Mouse (Mus musculus) neural tube, embryonic 13.5 days (tissue): Measurements from ENCODE around the gene Rtbdn. TPM values are rescaled to one million over a fixed set of nuclear protein-coding genes. Genes with fewer than 3 reads are reported as not detected.

ENCODE experiments used
- ATAC-seq: fragments of 200-750 bp; cut with Nextera tagmentation; 2 replicates; pipeline ENCODE4 v1.8.0; 2017; ENCODE audit warnings: low read depth, mild to moderate bottlenecking, moderate TSS enrichment, moderate library complexity
- H3K27ac ChIP-seq: fragments of 300-500 bp; sonication (generic); replicated peaks from 2 replicates; pipeline ENCODE4 v1.5.1; 2015; ENCODE audit warnings: moderate library complexity, mild to moderate bottlenecking, inconsistent platforms
- H3K27me3 ChIP-seq: fragments of 300-500 bp; sonication (generic); 2 replicates; pipeline ENCODE4 v1.6.1; 2015; ENCODE audit warnings: mild to moderate bottlenecking, inconsistent platforms
- H3K36me3 ChIP-seq: fragments of 300-500 bp; sonication (generic); 2 replicates; pipeline ENCODE4 v1.6.1; 2015; ENCODE audit warnings: mild to moderate bottlenecking, inconsistent platforms
- H3K4me1 ChIP-seq: fragments of 300-500 bp; sonication (generic); replicated peaks from 2 replicates; pipeline ENCODE4 v1.6.1; 2015; ENCODE audit warnings: inconsistent platforms
- H3K4me2 ChIP-seq: fragments of 300-500 bp; sonication (generic); 2 replicates; pipeline ENCODE4 v1.6.1; 2015; ENCODE audit warnings: inconsistent platforms, mild to moderate bottlenecking, moderate library complexity
- H3K4me3 ChIP-seq: fragments of 300-500 bp; sonication (generic); 2 replicates; pipeline ENCODE4 v1.5.1; 2015; ENCODE audit warnings: mild to moderate bottlenecking, inconsistent platforms
- H3K9ac ChIP-seq: fragments of 300-500 bp; sonication (generic); 2 replicates; pipeline ENCODE4 v1.6.1; 2015; ENCODE audit warnings: moderate library complexity, mild to moderate bottlenecking, inconsistent platforms
- H3K9me3 ChIP-seq: fragments of 300-500 bp; sonication (generic); 2 replicates; pipeline ENCODE4 v1.6.1; 2016; ENCODE audit warnings: inconsistent platforms
- WGBS: fragments of 180-500 bp; shearing (Covaris S2); methylation state at CpG from one replicate; pipeline ENCODE4 v1.1.7; 2015; 5-methylcytosine and 5-hydroxymethylcytosine counted together
- polyA plus RNA-seq: library from polyadenylated mRNA; unstranded; fragments of >200 nt; fragmentation: Nextera tagmentation; extraction: Ambion mirVana; gene quantifications from 2 replicates; pipeline ENCODE4 v1.2.1, GENCODE M21; 2015

The Rtbdn gene
- polyA plus RNA-seq, 1 experiment from 2014 or later, result 1.6 TPM

DNA sequence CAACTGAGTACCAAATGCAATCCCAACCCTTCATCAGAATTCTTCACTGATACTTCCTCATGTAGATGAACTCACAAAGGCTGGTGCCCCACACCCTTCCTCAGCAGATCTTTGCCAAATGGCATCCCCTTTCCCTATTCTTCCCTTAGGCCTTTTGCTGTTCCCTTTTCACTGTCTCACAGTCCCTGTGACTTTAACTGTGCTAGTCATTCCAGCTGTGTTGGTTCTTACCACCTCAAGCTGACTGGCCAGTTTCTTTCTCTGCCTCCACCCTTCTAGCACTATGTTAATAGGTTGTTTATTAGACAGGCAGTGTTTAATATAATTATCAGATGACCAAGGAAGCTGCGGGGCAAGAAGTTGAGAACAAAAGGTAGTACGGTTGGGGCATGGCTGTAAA, 21.9 kb downstream of the Rtbdn start:
- H3K4me3 ChIP-seq, result peak overlapping the region; percentile 87
- ATAC-seq, result no peak
- H3K9ac ChIP-seq, result peak overlapping the region; percentile 99
- peak overlapping the region; percentile 98 for H3K4me2 ChIP-seq
- H3K27ac ChIP-seq, result peak overlapping the region; percentile 87
- WGBS, result 12% methylated on average over 2 of the region's 2 CpGs
- H3K36me3 ChIP-seq, result peaks cover 28% of the 10 kb centered on the region
- H3K9me3 ChIP-seq, result no peaks in the 10 kb centered on the region
- H3K4me1 ChIP-seq, result peaks cover 58% of the 10 kb centered on the region
- no peaks in the 10 kb centered on the region for H3K27me3 ChIP-seq

DNA sequence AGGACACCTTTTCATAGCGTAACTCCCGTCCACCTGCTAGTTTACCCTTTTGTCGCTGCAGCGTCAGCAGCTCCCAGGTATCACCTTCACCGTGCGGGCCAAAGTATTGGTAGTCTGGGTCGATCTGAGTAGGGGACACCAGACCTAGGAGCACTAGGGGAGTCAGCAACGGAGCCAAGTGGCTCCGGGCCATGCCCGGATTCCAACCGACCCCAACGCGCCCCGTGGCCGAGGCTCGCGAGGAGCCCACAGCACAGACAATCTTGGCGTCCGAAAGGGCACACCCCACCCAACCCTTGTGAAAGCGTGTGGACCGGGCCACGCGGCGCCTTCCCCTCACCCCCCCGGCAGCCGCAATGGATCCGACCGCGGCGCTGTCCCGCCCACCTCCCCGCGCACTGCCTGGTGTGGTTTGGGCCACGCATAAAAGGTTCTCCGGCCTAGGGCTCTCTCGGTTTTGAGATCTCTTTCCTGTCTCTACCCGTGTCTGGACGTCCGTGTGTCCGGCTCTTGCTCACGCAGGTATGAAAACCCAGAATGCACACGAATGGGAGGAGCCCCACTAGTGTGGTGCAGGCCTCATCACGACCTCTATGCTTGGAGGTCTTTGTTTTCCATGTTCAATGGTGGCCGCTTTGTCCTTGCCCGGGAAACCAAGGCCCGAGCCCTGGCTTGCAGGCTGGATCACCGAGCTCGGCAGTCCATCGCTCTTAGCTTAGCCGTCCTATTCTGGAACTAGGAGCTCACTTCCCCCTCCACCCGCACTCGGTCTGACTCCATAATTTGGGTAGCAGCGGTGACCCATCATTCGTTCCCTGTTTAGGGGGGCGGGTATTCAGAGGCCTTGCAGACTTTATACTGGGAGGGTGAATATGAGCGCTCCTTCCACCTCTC, 22.7 kb downstream of the Rtbdn start, which contains the start of the genes Gm49661, Prdx2 and Rnaseh2a:
Gm49661 (minus strand) TSS at position 193 of the 894 bp plus-strand sequence.
Prdx2 (plus strand) TSS at position 347 of the 894 bp plus-strand sequence.
Rnaseh2a (minus strand) TSS at position 527 of the 894 bp plus-strand sequence.
- peak within 1 kb of the TSS; percentile 87 for H3K4me3 ChIP-seq
- H3K27me3 ChIP-seq, result no peaks in the 10 kb centered on the region
- no peaks in the 10 kb centered on the region for H3K9me3 ChIP-seq
- under 1% methylated on average over 56 of the region's 56 CpGs for WGBS
- H3K4me1 ChIP-seq, result peaks cover 60% of the 10 kb centered on the region
- H3K4me2 ChIP-seq, result peak within 1 kb of the TSS; percentile 98
- peak within 1 kb of the TSS; percentile 87 for H3K27ac ChIP-seq
- peaks cover 35% of the 10 kb centered on the region for H3K36me3 ChIP-seq
- H3K9ac ChIP-seq, result peak within 1 kb of the TSS; percentile 99
- peak; percentile 66 for ATAC-seq

DNA sequence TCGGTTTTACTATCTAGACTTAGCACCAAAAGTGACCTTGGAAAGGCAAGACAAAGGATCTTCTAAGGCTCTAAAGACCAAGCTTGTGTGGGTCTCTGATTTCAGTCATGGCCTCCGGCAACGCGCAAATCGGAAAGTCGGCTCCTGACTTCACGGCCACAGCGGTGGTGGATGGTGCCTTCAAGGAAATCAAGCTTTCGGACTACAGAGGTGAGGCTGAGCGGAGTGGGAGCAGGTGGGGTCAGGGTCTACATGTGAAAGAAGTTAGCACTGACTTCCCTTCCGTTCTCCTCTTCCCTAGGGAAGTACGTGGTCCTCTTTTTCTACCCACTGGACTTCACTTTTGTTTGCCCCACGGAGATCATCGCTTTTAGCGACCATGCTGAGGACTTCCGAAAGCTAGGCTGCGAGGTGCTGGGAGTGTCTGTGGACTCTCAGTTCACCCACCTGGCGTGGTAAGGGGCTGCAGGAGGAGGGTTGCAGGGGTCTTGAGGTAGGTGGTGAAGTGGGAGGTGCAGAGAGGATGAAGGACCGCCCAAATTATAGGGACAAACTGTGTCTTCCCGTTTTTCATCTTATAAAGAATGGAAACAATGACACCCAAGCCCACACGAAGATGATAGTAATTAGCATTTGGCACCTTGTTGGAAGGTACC, 23.5 kb downstream of the Rtbdn start:
- Histone ChIP-seq H3K4me2 (peak overlapping the region; percentile 98), H3K27ac (peak overlapping the region; percentile 87), H3K27me3 (no peaks in the 10 kb centered on the region), H3K4me3 (peak overlapping the region; percentile 87), H3K9ac (peak overlapping the region; percentile 99), H3K36me3 (peaks cover 43% of the 10 kb centered on the region), H3K4me1 (peaks cover 62% of the 10 kb centered on the region), H3K9me3 (no peaks in the 10 kb centered on the region)
- WGBS, result 9% methylated on average over 21 of the region's 21 CpGs
- no peak for ATAC-seq

DNA sequence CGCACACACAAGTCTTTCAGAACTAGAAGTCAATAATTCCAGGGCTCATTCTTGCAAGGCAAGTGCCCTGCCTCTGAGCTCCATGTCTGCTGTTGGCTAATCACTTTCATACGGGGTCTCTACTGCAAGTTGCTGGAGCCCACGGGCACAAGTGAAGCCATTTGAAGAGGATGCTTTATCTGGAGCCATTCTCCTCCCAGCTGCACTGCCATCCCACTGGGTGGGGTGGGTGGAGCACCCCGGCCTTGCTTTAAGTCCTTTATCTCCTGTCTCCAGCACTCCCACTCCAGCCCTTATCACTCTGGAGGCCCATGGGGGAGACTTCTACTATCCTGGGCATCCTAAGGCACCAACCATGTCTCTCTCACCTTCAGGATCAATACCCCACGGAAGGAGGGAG, 24.1 kb downstream of the Rtbdn start:
- Histone ChIP-seq H3K4me2 (peak overlapping the region; percentile 98), H3K27ac (peak overlapping the region; percentile 87), H3K4me3 (peak overlapping the region; percentile 87), H3K9me3 (no peaks in the 10 kb centered on the region), H3K36me3 (peaks cover 44% of the 10 kb centered on the region), H3K4me1 (peaks cover 63% of the 10 kb centered on the region), H3K27me3 (no peaks in the 10 kb centered on the region), H3K9ac (peak overlapping the region; percentile 99)
- WGBS, result 68% methylated on average over 5 of the region's 5 CpGs
- ATAC-seq, result no peak

DNA sequence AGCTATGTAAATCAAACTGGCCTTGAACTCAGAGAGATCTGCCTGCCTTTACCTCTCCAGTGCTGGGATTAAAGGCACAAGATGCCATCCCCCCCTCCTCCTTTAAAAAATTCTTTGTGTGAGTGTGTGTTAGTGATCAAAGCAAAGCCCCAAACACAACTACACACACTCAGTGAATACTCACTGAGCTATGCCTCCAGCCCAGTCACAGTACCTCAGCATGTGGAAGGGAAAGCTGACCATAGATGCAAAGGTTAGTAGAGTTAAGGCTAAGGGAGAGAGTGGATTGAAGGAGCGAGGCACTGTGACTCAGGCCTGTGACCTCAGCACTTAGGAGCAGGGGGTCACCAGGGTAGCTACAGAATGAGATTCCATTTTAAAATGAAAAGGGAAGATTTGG, 26.3 kb downstream of the Rtbdn start:
- ATAC-seq, result no peak
- Histone ChIP-seq H3K27ac (no peak overlapping the region), H3K9ac (no peak overlapping the region), H3K36me3 (peaks cover 44% of the 10 kb centered on the region), H3K27me3 (peaks cover 12% of the 10 kb centered on the region), H3K4me2 (no peak overlapping the region), H3K4me1 (peaks cover 69% of the 10 kb centered on the region), H3K9me3 (no peaks in the 10 kb centered on the region), H3K4me3 (no peak overlapping the region)
- WGBS, result 96% methylated on average over 1 of the region's 1 CpGs

DNA sequence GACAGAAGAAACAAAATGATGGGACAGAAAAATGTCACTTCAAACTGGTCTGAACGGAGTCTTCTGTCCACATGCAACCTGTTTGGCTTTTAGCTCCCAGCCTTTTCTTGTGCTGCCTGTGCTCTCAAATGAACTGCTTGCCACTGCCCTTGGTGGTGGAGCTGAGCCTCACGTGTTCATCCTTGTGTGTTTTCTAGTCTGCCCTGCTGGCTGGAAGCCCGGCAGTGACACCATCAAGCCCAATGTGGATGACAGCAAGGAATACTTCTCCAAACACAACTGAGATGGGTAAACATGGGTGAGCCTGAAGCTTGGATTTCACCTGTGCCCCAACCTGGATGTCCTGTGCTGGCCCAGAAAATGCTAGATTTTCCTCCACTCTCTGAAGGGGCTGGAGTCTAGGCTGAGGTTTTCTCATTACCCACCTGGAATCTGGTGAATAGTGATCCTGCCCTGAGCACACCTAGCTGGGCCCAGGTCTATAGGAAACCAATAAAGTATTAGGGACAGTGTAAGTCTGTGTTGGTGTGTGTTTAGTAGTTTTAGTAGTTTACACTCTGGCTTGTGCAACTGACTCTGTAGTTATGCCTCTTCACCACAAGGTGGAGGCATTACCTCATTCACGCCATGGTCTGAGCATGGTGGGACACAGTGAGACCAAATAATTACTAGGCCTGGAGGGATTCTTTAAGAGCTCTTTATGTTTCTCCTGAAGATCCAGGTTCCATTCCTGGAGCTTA, 27.2 kb downstream of the Rtbdn start:
- Histone ChIP-seq H3K4me1 (peaks cover 69% of the 10 kb centered on the region), H3K9me3 (no peaks in the 10 kb centered on the region)

DNA sequence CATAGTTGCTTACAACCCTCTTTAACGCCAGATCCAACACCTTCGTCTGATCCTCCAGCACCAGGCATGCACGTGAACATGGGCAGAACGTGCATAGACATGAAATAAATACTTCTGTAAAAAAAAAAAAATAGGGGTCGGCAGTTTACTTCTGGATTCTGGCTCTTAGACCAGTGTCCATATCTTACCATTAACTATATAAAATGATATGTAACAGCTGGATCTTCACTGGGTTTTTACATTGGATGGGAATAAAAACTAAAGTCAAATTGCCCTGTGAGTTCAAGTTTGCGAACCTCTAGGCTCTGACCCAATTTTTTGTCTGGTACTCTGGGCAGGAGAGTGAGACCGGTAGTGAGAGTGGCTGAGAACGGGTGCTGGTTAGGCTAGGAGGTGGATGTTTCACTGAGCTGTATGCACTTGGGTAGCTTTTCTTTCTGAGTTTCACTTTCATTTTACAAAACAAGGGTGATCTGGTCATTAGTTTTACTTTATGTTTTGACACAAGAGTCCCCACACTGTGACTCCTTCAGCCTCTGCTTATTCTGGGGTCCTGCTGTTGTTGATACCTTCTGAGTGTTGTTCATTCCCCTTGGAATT, 27.9 kb downstream of the Rtbdn start:
- no peaks in the 10 kb centered on the region for H3K9me3 ChIP-seq
- no peak overlapping the region for H3K4me2 ChIP-seq
- H3K27ac ChIP-seq, result no peak overlapping the region
- no peak for ATAC-seq
- WGBS, result 81% methylated on average over 8 of the region's 8 CpGs
- H3K9ac ChIP-seq, result 0 out of 2 replicates have a peak overlapping the region, but pooled peaks have one; percentile 9
- H3K27me3 ChIP-seq, result peaks cover 22% of the 10 kb centered on the region
- H3K4me1 ChIP-seq, result peaks cover 75% of the 10 kb centered on the region
- H3K36me3 ChIP-seq, result peaks cover 44% of the 10 kb centered on the region
- H3K4me3 ChIP-seq, result no peak overlapping the region

More for the DNA sequence above, 27.2 kb downstream of the Rtbdn start:
- Histone ChIP-seq H3K36me3 (peaks cover 44% of the 10 kb centered on the region), H3K4me3 (no peak overlapping the region; the same call in 1 of the 2 replicates), H3K27ac (no peak overlapping the region), H3K27me3 (peaks cover 15% of the 10 kb centered on the region), H3K9ac (no peak overlapping the region), H3K4me2 (no peak overlapping the region)
- WGBS, result 62% methylated on average over 4 of the region's 4 CpGs
- no peak for ATAC-seq

DNA sequence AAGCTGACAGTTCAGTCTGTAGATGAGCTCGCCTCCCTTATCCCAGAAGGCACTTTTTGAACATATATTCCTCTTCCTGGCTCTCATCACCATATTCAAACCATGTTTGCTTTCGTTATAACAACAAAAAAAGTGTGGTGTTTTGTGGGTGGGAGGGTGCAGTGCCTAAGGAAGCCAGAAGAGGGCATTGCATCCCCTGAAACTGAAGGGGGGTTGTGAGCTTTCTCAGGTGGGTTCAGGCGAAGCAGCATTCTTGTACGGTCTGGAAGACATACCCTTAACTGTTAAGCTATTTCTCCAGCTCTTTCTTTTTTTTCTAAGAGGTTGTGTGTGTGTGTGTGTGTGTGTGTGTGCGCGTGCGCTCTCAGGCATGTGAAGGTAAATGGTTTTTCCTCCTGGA, 28.6 kb downstream of the Rtbdn start:
- H3K4me1 ChIP-seq, result peaks cover 81% of the 10 kb centered on the region
- ATAC-seq, result no peak
- H3K4me2 ChIP-seq, result peak overlapping the region; percentile 98
- peaks cover 44% of the 10 kb centered on the region for H3K36me3 ChIP-seq
- H3K9ac ChIP-seq, result peak overlapping the region; percentile 61; the same call in 1 of the 2 replicates
- H3K27me3 ChIP-seq, result peaks cover 26% of the 10 kb centered on the region
- H3K9me3 ChIP-seq, result no peaks in the 10 kb centered on the region
- H3K27ac ChIP-seq, result peak overlapping the region; percentile 73
- peak overlapping the region; percentile 53; the same call in 1 of the 2 replicates for H3K4me3 ChIP-seq
- WGBS, result 29% methylated on average over 7 of the region's 7 CpGs

DNA sequence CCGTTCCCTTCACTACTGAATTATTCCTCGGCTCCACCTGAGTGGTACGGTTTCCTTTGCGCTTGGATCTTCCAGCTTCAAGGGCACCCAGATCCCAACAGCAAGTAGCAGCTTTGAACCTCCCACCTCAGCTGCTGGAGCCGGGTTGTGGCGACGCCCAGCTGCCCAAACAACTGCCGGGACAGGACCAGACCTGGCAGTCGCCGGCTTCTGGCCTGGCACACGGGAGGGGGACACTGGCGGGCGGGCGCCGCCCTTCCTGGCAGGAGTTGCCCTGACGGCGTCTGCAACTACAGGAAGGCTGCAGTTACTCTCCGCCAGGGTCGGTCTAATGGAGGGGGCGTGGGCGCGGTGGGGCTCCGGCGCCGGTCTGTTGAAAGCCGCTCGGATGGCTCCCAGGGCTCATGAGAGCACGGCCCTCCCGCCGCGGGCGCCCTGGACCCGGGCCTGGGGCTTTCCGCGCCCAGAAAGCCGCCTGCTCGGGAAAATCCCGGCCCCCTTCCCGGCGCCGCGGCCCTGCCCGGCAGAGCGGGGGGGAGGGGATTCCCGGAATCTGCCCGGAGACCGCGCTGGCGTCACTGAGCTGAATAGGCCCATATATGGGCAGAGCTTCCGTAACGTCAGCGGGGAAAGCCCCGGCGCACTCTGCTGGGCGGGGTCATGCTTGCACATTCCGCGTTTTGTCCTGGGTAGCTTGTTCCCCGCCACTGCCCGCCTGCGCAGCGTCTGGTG, 29.4 kb downstream of the Rtbdn start:
- H3K9ac ChIP-seq, result peak overlapping the region; percentile 75
- WGBS, result 1% methylated on average over 60 of the region's 61 CpGs
- peaks cover 33% of the 10 kb centered on the region for H3K27me3 ChIP-seq
- peak overlapping the region; percentile 53 for H3K4me3 ChIP-seq
- peak; percentile 72 for ATAC-seq
- peak overlapping the region; percentile 73 for H3K27ac ChIP-seq
- H3K9me3 ChIP-seq, result no peaks in the 10 kb centered on the region
- H3K36me3 ChIP-seq, result peaks cover 40% of the 10 kb centered on the region
- H3K4me1 ChIP-seq, result peaks cover 81% of the 10 kb centered on the region
- H3K4me2 ChIP-seq, result peak overlapping the region; percentile 98

DNA sequence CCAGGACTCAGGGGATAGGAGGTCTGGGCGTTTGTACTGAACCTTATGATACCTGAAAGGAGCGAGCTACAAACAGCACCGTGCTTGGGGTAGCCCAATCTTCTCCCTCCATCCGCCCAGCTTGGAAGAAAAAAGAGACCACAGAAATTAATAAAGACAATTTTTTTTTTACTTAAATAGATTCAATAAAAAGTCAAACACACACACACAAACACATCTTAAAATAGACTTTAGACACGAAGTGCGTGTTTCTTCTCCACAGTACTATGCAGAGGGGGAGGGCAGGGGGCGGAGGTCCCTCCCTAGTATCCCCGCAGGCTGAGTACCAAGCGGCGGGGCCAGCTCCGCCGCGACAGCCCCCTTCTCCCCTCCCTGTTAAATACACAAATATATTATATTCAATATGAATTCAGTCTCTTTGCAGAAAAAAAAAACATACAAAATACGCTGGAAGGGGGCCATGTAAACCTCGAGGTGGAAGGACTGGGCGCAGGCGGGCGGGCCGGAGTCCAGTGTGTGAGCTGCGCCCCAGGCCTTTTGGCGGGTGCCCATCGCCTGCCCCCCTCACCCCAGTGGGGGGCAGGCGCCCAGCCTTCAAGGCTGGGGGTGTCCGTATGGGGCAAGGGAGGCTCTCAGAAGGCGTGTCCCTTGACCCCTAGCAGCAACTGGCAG, 30.1 kb downstream of the Rtbdn start:
- 0 out of 2 replicates have a peak overlapping the region, but pooled peaks have one; percentile 40 for H3K27ac ChIP-seq
- WGBS, result 1% methylated on average over 25 of the region's 25 CpGs
- no peak for ATAC-seq
- H3K4me3 ChIP-seq, result peak overlapping the region; percentile 53
- peaks cover 33% of the 10 kb centered on the region for H3K36me3 ChIP-seq
- peaks cover 34% of the 10 kb centered on the region for H3K27me3 ChIP-seq
- H3K9ac ChIP-seq, result peak overlapping the region; percentile 75
- H3K4me2 ChIP-seq, result peak overlapping the region; percentile 98
- H3K4me1 ChIP-seq, result peaks cover 81% of the 10 kb centered on the region
- H3K9me3 ChIP-seq, result no peaks in the 10 kb centered on the region
